Mouse (Mus musculus): ENCODE measurements around the gene Sec16a.
A peak's percentile ranks its signal among the peaks of the same experiment; 100 is the strongest.
"Not testable (repeated sequence)": the region's sequence is repeated elsewhere in the genome, so short reads cannot be mapped to it uniquely, and the experiment has no call there.

Gene Sec16a

DNA sequence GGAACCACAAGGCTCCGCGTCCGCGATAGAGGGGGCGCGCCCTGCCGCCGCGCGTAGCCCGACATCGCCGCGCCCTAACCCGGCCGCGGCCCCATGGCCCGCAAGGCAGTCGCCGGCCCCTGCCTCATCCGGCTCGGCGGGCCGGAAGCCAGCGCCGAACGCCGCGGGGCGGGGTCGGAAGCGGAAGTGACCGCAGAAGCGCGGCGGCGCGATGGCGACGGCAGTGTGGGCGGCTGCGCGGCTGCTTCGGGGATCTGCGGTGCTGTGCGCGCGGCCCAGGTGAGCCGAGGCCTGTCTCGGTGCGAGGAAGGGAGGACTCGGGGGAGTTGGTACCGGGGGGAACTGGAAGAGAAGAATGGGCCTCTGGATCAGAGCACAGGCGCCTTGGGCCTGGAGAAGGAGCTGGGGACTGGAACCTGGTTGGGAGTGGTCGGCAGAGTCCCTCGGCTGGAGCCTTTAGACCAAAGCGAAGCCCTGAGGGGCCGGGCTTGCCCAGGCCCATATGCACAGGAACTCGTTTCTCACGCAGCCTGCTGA, 55.8 kb downstream of the Sec16a start, which contains the start of the genes Entr1 and Pmpca:
Gene Entr1 (minus strand): TSS at position 163 of the 537 bp plus-strand sequence.
Gene Pmpca (plus strand): TSS at position 186 of the 537 bp plus-strand sequence.
- DNase-seq (ENCODE audit: low read depth, low spot score) = peak; percentile 59

DNA sequence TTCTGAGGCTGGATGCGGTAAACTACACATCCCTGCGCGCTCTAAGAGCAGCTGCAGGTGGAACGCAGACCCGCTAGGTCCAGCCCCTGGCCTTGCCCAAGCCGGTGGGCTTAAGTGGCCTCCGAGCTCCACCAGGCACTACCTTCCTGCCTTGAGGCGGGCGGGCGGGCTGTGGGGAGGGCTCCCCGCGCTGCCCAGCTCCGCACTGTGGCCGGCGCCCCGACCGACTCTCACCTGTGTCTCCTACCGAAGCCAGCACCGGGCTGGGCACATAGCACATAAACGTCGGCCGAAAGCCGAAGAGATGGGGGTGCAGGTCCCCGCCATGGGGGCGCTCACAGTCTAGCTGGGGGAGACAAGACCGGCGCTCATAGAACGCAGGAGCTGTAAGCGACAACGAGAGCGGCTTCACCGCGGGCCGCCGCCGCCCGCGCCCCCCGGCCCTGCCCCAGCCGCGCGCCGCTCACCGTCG, 56.3 kb downstream of the Sec16a start:
- no peak for DNase-seq (ENCODE audit: low read depth, low spot score)

DNA sequence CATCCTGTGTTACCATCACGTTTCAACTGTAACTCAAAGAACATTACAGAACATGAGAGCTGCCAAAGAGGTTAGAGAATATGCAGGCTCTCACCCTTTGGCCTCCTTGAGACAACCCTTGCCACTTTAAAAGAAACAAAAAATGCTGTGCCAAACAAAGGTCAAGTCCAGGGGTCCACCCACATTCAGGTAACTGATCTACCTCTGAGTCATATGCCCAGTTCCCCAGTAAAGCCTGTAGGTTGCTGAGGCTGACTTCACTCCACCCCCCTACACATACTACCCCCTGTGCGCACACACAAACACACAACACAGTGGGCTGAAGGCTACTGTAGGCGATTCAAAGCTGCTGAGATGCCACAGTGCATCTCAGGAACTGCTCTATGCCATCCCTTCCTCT, 57.3 kb downstream of the Sec16a start:
- no peak for DNase-seq (ENCODE audit: low read depth, low spot score)

DNA sequence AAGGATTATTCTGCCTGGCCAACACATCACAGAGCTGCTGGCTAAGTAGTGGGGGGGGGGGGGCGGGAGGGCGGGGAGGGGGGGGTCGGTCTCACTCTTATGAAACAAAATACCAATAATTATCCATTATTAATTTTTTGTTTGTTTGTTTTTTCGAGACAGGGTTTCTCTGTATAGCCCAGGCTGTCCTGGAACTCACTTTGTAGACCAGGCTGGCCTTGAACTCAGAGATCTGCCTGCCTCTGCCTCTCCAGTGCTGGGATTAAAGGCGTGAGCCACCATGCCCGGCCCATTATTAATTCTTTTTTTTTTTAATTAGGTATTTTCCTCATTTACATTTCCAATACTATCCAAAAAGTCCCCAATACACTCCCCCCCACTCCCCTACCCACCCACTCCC, 64.1 kb downstream of the Sec16a start:
- DNase-seq (ENCODE audit: low read depth, low spot score) = not testable (repeated sequence)

DNA sequence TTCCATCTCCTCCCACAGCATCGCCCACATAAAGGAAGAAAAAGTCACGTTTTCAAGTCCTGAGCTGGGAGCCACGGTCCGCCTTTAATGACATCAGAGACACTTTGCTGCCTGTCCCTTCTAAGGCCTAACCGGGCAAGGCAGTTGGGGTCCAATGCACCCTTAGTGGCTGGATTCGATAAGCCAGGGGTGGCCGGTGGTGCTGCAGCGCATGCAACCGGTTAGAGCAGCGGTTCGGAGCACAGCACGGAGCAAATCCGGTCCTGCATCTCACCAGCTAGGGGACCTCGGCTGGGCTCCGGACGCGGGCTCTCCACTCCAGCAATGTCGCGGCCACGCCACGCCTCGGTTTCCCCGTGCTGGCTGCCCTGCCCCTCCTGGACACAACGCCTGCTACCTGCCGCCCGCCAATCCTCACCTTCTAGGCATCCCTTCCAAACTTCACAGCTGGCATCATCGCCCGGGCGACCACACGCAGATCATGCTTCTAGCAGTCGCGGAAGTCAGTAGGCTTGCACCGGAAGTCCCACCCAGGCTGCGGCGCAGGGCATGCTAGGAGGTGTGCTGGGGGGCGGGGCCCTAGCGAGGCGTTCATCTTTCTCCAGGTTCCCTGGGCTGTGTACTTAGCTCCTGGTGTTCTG, 64.8 kb downstream of the Sec16a start, which contains the start of gene Snapc4:
Gene Snapc4 (minus strand): TSS at position 523 of the 641 bp plus-strand sequence.
- DNase-seq (ENCODE audit: low read depth, low spot score) = peak; percentile 89

DNA sequence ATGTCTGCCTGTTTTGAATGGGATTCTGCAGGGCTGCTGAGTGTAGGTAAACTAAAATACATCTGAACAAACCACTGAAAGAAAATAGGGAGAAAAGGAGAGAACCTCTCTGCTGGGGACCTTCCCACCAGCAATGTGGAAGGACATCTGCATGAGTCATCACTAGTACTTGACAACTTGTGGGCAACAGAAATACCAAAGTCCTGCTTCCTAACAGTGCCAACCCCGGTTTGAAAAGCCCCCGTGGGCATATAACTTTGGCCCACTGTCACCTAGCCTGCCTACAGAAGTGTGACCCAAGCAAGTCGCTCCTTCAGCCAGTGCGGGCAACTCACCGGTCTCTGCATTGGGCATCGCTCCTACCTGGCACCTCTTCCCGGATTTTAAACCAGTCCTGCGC, 72.6 kb downstream of the Sec16a start:
- no peak for DNase-seq (ENCODE audit: low read depth, low spot score)

DNA sequence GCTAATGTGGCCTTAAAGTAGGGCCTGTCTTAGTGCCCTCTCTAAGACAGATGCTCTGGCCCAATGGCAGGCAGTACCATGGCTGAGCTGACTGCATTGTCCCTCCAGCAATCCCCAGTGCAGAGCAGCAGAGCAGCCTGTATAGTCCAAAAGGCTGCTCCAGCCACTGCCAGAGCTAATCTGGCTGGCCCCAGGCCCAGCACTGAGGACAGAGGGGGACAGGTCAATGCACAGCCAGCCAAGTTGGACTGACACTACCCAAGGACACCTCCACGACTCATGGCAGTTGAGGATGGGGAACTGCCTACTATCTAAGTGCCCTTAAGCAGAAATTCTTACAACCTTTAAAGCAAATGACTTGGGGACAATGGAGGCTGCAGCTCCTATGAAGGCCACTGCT, 76.4 kb downstream of the Sec16a start:
- DNase-seq (ENCODE audit: low read depth, low spot score) = no peak

DNA sequence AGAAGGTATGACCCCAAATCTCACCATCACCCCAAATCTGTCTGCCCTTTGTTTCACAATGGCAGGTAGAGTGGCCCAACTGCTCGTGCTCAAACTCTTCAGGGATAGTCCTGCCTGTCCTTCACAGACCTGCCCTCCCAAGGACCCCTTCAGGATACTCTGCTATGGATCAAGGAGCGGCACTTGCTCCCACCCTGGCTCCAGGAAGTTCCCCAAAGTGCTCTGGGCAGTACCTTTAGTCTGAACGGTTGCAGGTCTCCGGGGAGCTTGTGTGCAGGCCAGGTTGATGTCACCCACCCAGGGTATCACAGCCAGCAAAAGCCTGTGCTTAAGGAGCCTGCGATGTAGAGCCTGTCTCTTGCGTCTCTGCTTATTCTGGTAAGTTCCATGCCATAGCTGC, 77.1 kb downstream of the Sec16a start:
- DNase-seq (ENCODE audit: low read depth, low spot score) = no peak

DNA sequence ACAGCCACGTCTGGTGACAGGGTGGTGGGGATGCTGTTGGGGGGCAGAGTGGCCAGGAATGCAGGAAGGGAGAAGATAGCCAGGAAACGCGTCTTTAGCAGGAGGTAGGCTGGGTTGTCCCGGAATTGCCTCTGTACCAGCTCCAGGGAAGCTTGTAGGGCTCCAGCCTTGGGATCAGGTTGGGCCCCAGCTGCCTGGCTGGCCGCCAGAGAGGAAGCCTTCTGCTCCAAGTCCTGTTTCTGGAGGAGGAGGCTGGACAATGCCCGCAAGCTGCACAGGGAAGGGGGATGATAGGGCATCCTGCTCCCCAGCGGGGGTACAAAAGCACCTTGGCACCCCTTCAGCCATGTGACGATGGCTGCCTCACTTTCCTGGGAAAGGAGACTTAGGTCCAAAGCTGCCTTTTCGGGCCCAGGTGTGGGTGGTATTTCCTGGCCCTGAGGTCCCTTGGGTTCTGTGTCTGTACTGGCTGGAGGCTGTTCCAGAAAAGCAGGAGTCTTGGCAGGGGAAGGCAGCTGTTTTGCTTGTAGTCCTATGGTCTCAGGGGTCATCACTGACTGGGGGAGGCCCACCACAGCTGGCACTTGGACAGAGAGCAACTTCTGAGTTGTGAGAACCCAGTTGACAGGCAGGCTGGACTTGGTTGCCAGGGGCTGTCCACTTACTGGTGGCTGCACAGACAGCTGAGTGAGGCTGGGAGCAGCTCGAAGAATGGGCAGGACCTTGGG, 80.1 kb downstream of the Sec16a start:
- DNase-seq (ENCODE audit: low read depth, low spot score) = no peak

DNA sequence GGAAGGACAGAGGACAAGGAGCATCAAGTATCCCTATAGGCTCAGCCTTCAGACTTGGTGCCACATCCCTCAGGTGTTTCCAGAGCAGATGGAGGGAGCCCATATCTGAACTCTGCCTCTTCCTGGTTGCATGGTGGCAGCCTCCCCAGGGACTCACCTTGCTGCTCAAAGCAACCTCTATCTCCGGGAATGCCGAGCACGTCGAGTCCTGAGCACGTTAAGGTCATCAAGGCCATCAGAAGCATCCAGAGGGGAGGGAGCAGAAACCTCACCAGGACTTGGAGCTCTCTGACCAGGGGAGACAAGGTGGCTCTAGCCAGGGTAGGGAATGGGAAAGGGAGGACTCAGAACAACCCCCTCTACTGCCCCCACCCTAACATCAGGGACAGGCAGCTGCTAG, 81.5 kb downstream of the Sec16a start:
- DNase-seq (ENCODE audit: low read depth, low spot score) = no peak

DNA sequence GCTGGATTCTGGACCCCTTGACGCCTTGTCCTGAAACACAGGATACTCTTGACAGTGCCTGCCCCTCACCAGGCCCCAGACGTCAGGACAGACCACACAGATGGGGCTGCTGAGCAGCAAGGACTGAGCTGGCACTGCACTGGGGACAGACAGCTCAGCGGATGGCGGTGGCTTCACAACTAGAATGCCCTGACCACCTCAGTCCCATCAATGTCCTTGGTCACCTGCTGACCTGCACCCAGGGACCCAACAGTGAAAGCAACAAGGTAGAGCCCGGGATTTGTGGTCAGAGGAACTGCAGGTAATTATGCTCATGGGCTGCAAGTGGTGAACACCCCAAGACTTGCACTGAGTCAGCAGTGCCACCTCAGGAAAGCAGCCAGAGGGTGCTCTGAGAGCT, 82.0 kb downstream of the Sec16a start:
- DNase-seq (ENCODE audit: low read depth, low spot score) = no peak

DNA sequence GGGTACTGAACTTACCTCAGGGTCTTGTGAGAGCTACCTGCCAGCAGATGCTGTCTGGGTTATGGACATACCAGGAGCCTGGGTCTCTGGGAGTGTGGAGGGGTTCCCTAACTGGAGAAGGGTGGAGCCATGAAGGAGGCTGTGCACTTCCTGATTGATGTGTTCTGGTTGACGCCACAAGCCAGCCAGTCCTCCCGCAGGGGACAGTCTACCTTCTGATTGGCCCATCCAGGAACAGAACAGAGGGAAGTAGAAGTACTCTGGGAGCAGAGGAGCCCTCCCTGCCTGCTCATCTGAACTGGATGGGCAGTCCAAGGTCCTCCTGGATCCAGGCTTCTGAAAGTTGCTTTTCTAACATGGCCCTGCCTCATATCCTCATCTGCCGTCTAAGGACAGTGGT, 84.2 kb downstream of the Sec16a start, which contains the start of gene Card9:
Gene Card9 (minus strand): TSS at position 147 of the 400 bp plus-strand sequence.
- DNase-seq (ENCODE audit: low read depth, low spot score) = no peak

DNA sequence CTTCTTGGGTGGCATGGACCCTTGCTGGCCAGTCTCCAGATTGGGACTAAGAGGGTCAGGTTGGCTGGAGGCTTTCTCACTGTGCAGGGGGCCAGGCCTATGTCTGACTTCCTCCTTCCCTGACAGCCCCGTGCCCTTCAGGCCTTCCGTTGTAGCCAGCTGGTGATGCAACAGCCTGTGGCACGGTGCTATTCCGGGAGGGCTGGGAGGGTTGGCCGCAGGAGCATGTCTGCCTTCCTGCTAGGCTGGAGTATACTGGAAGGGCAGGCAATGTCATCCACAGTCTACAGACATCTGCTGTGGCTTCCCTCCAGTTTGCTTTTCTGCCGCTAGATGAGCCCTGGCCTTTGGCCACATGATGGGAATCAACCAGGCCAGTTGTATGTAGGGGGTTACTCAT, 85.0 kb downstream of the Sec16a start:
- no peak for DNase-seq (ENCODE audit: low read depth, low spot score)
